In genomic region chr6:49274416-49275091, GRCm38 (mm10) we compare ENCODE assay signal across 33 mouse cellular contexts. TPM values are rescaled to one million over a fixed set of nuclear protein-coding genes. Genes with fewer than 3 reads are reported as not detected.
DNase-seq lines count a peak whose midpoint lies in the region; ATAC-seq and TF ChIP-seq lines count a peak whose summit lies in the region.
"Had no signal": no experiment of that assay in that cellular context is flagged by ENCODE, and none has a peak within 500 bp of the region (broad histone marks: within the 10 kb centered on the region; RNA-seq: fewer than 3 reads in every experiment).

No protein-coding gene starts in this region.

- no peak overlapping the region for H3K4me2 ChIP-seq in hindbrain, embryonic 11.5 days (replicated peaks; ENCODE audit: low read depth, low read length)
- H3K4me2 ChIP-seq in hindbrain, embryonic 14.5 days (replicated peaks), result no peak overlapping the region
- H3K4me2 ChIP-seq in midbrain, embryonic 11.5 days, result no peak overlapping the region
- no peak overlapping the region for H3K4me2 ChIP-seq in midbrain, embryonic 16.5 days (ENCODE audit: low read length)
- H3K4me2 ChIP-seq: embryonic facial prominence, embryonic 13.5 days; forebrain, embryonic 13.5 days; heart, embryonic 13.5 days; hindbrain, embryonic 15.5 days had no signal

- H3K9ac ChIP-seq in hindbrain, embryonic 11.5 days (ENCODE audit: low read depth, low read length), result no peak overlapping the region
- no peak overlapping the region for H3K9ac ChIP-seq in hindbrain, embryonic 14.5 days
- no peak overlapping the region for H3K9ac ChIP-seq in midbrain, embryonic 11.5 days (ENCODE audit: low read length)
- no peak overlapping the region for H3K9ac ChIP-seq in midbrain, embryonic 16.5 days (ENCODE audit: low read depth, low read length)
- peak overlapping the region; percentile 1; the same call in 1 of the 2 replicates for H3K9ac ChIP-seq in ES-Bruce4 (ENCODE audit: low read depth, poor library complexity, severe bottlenecking)
- H3K9ac ChIP-seq: embryonic facial prominence, embryonic 13.5 days; heart, embryonic 13.5 days; hindbrain, embryonic 15.5 days had no signal

- TF ChIP-seq EP300 in ES-Bruce4 (IDR thresholded peaks at IDR 0.05; ENCODE audit: insufficient read depth, low read depth, low read length), result 0 out of 2 replicates have a peak, but pooled peaks have one; percentile 8

- no peak for DNase-seq in hindbrain, embryonic 11.5 days (ENCODE audit: low spot score)
- DNase-seq in hindbrain, embryonic 14.5 days (ENCODE audit: low spot score), result no peak
- DNase-seq in midbrain, embryonic 11.5 days (ENCODE audit: low spot score, missing footprints), result peak; percentile 17
- DNase-seq in R1 (ENCODE audit: low read depth, low spot score), result peak; percentile 92
- DNase-seq in left cerebral cortex, postnatal 36 days (ENCODE audit: low spot score in 2 of 2), result no peak
- DNase-seq in right cerebral cortex, postnatal 25 days, result no peak
- DNase-seq: adrenal gland, postnatal 14 days; B cell, adult 2 months; cerebellum, adult 11 months; cerebellum, adult 8-10 months; cerebellum, postnatal 10 days; cerebellum, postnatal 36 days; embryo, embryonic 11 days; gastrocnemius, postnatal 10 days; gastrocnemius, postnatal 36 days; heart, adult 2 months; heart, postnatal 14 days; heart, postnatal 4 days; kidney, adult 2 months had no signal

- intact Hi-C loops in left cerebral cortex, postnatal 36 days (cut with DNase I), result no loop called here

- no peaks in the 10 kb centered on the region for H3K9me3 ChIP-seq in hindbrain, embryonic 11.5 days (ENCODE audit: control insufficient read depth, low read length)
- no peaks in the 10 kb centered on the region for H3K9me3 ChIP-seq in hindbrain, embryonic 14.5 days (ENCODE audit: control insufficient read depth, low read length)
- H3K9me3 ChIP-seq in midbrain, embryonic 11.5 days (ENCODE audit: control insufficient read depth, low read length), result no peaks in the 10 kb centered on the region
- H3K9me3 ChIP-seq in midbrain, embryonic 16.5 days (replicated peaks; ENCODE audit: control insufficient read depth, low read length, poor library complexity, severe bottlenecking), result no peaks in the 10 kb centered on the region
- H3K9me3 ChIP-seq in ES-Bruce4 (replicated peaks; ENCODE audit: control insufficient read depth, insufficient read depth, low read length, poor library complexity, severe bottlenecking), result peaks cover 45% of the 10 kb centered on the region
- H3K9me3 ChIP-seq: embryonic facial prominence, embryonic 10.5 days; embryonic facial prominence, embryonic 13.5 days; forebrain, embryonic 13.5 days; heart, embryonic 10.5 days; heart, embryonic 13.5 days; hindbrain, embryonic 15.5 days had no signal

- no peak overlapping the region; the same call in 1 of the 2 replicates for H3K27ac ChIP-seq in hindbrain, embryonic 11.5 days (ENCODE audit: low read depth, low read length)
- H3K27ac ChIP-seq in hindbrain, embryonic 14.5 days, result no peak overlapping the region
- H3K27ac ChIP-seq in midbrain, embryonic 11.5 days (ENCODE audit: low read depth, low read length), result no peak overlapping the region
- H3K27ac ChIP-seq in midbrain, embryonic 16.5 days (ENCODE audit: low read length), result no peak overlapping the region
- H3K27ac ChIP-seq in ES-Bruce4 (ENCODE audit: insufficient read depth, low read length), result peak overlapping the region; percentile 95
- H3K27ac ChIP-seq: embryonic facial prominence, embryonic 10.5 days; embryonic facial prominence, embryonic 13.5 days; forebrain, embryonic 13.5 days; heart, adult 2 months; heart, embryonic 10.5 days; heart, embryonic 13.5 days; hindbrain, embryonic 15.5 days had no signal

- H3K36me3 ChIP-seq in hindbrain, embryonic 11.5 days (ENCODE audit: control insufficient read depth, insufficient read depth, low read length), result no peaks in the 10 kb centered on the region
- no peaks in the 10 kb centered on the region for H3K36me3 ChIP-seq in hindbrain, embryonic 14.5 days (replicated peaks; ENCODE audit: control insufficient read depth, insufficient read depth)
- H3K36me3 ChIP-seq in midbrain, embryonic 11.5 days (ENCODE audit: control insufficient read depth, insufficient read depth, low read length), result no peaks in the 10 kb centered on the region
- H3K36me3 ChIP-seq in midbrain, embryonic 16.5 days (ENCODE audit: control insufficient read depth, insufficient read depth, low read length), result no peaks in the 10 kb centered on the region
- no peaks in the 10 kb centered on the region for H3K36me3 ChIP-seq in ES-Bruce4 (ENCODE audit: control insufficient read depth, insufficient read depth, low read length, poor library complexity, severe bottlenecking)
- H3K36me3 ChIP-seq: embryonic facial prominence, embryonic 10.5 days; embryonic facial prominence, embryonic 13.5 days; heart, embryonic 10.5 days; heart, embryonic 13.5 days; hindbrain, embryonic 15.5 days had no signal

- H3K4me3 ChIP-seq in hindbrain, embryonic 11.5 days (ENCODE audit: low read depth, low read length), result no peak overlapping the region
- no peak overlapping the region for H3K4me3 ChIP-seq in hindbrain, embryonic 14.5 days (replicated peaks; ENCODE audit: low read length)
- no peak overlapping the region for H3K4me3 ChIP-seq in midbrain, embryonic 11.5 days (ENCODE audit: low read depth, low read length)
- H3K4me3 ChIP-seq in midbrain, embryonic 16.5 days (ENCODE audit: low read depth, low read length), result no peak overlapping the region
- H3K4me3 ChIP-seq in ES-Bruce4 (ENCODE audit: low read depth, low read length), result no peak overlapping the region
- H3K4me3 ChIP-seq: embryonic facial prominence, embryonic 10.5 days; embryonic facial prominence, embryonic 13.5 days; erythroblast, embryonic 14.5 days; forebrain, embryonic 13.5 days; heart, adult 2 months; heart, embryonic 10.5 days; heart, embryonic 13.5 days; hindbrain, embryonic 15.5 days had no signal

- WGBS in hindbrain, embryonic 11.5 days, result 39% methylated on average over 8 of the region's 9 CpGs
- WGBS in hindbrain, embryonic 14.5 days, result 29% methylated on average over 9 of the region's 9 CpGs
- WGBS in midbrain, embryonic 11.5 days, result 46% methylated on average over 9 of the region's 9 CpGs
- WGBS in midbrain, embryonic 16.5 days, result 45% methylated on average over 9 of the region's 9 CpGs

- TF ChIP-seq POLR2A in ES-Bruce4 (IDR thresholded peaks at IDR 0.05; ENCODE audit: insufficient read depth, low read length), result no peak

- TF ChIP-seq CTCF in ES-Bruce4 (IDR thresholded peaks at IDR 0.05; ENCODE audit: low read depth, low read length), result no peak

- no peaks in the 10 kb centered on the region for H3K27me3 ChIP-seq in hindbrain, embryonic 11.5 days (ENCODE audit: control insufficient read depth, insufficient read depth, low read length)
- H3K27me3 ChIP-seq in hindbrain, embryonic 14.5 days (ENCODE audit: control insufficient read depth, insufficient read depth, low read length), result no peaks in the 10 kb centered on the region
- H3K27me3 ChIP-seq in midbrain, embryonic 11.5 days (ENCODE audit: control insufficient read depth, insufficient read depth, low read length), result no peaks in the 10 kb centered on the region
- H3K27me3 ChIP-seq in midbrain, embryonic 16.5 days (ENCODE audit: control insufficient read depth, insufficient read depth, low read depth, low read length), result no peaks in the 10 kb centered on the region
- no peaks in the 10 kb centered on the region for H3K27me3 ChIP-seq in ES-Bruce4 (ENCODE audit: control insufficient read depth, insufficient read depth, low read length, poor library complexity, severe bottlenecking)
- H3K27me3 ChIP-seq: CH12.LX; embryonic facial prominence, embryonic 13.5 days; forebrain, embryonic 13.5 days; heart, embryonic 13.5 days; hindbrain, embryonic 15.5 days had no signal

- H3K4me1 ChIP-seq in hindbrain, embryonic 11.5 days (replicated peaks; ENCODE audit: control insufficient read depth, insufficient read depth, low read length), result no peaks in the 10 kb centered on the region; the same call in 1 of the 2 replicates
- no peaks in the 10 kb centered on the region for H3K4me1 ChIP-seq in hindbrain, embryonic 14.5 days (replicated peaks; ENCODE audit: control insufficient read depth, insufficient read depth, low read length)
- H3K4me1 ChIP-seq in midbrain, embryonic 11.5 days (ENCODE audit: control insufficient read depth, insufficient read depth, low read length), result peaks cover 4% of the 10 kb centered on the region
- H3K4me1 ChIP-seq in midbrain, embryonic 16.5 days (ENCODE audit: control insufficient read depth, insufficient read depth, low read length), result no peaks in the 10 kb centered on the region
- no peaks in the 10 kb centered on the region for H3K4me1 ChIP-seq in ES-Bruce4 (ENCODE audit: control insufficient read depth, insufficient read depth, low read length)
- H3K4me1 ChIP-seq: embryonic facial prominence, embryonic 13.5 days; heart, embryonic 10.5 days; heart, embryonic 13.5 days; hindbrain, embryonic 15.5 days had no signal

- ATAC-seq in hindbrain, embryonic 11.5 days (ENCODE audit: low FRiP score), result peak; percentile 38; the same call in 1 of the 2 replicates
- no peak for ATAC-seq in hindbrain, embryonic 14.5 days (ENCODE audit: low FRiP score)
- no peak for ATAC-seq in midbrain, embryonic 11.5 days (ENCODE audit: low FRiP score)
- ATAC-seq in midbrain, embryonic 16.5 days, result no peak
- ATAC-seq: forebrain, embryonic 13.5 days; forebrain, embryonic 16.5 days; inflammation-experienced regulatory T-cells, adult 6 months; intestine, embryonic 16.5 days had no signal

RNA-seq across cellular contexts. Expression of gene Tra2a, which starts 10.7 kb away (rescaled TPM):
- 56.7 and 82.9 TPM in 2 replicates for polyA plus RNA-seq in hindbrain, embryonic 11.5 days (2014; fragmentation: Nextera tagmentation; extraction: Ambion mirVana)
- 42.3 and 44.5 TPM in 2 replicates for polyA plus RNA-seq in hindbrain, embryonic 14.5 days (2014; fragmentation: Nextera tagmentation; extraction: Ambion mirVana)
- 57.6 and 61.2 TPM in 2 replicates for polyA plus RNA-seq in midbrain, embryonic 11.5 days (2014; fragmentation: Nextera tagmentation; extraction: Ambion mirVana)
- 105 and 141 TPM in 2 replicates for polyA plus RNA-seq in midbrain, embryonic 16.5 days (2015; fragmentation: Nextera tagmentation; extraction: Ambion mirVana)
- polyA plus RNA-seq in ES-Bruce4 (2011; ENCODE audit: insufficient read depth, insufficient read length, low read depth, missing spikeins), result 312 and 328 TPM in 2 replicates
- 10 to 100 TPM; 51.1 to 86.5 TPM for total RNA-seq in left cerebral cortex, postnatal 36 days (2021)

RNA-seq across cellular contexts. Expression of gene Ccdc126, which starts 44.5 kb away (rescaled TPM):
- polyA plus RNA-seq in hindbrain, embryonic 11.5 days (2014; fragmentation: Nextera tagmentation; extraction: Ambion mirVana), result 8.0 and 8.5 TPM in 2 replicates
- polyA plus RNA-seq in hindbrain, embryonic 14.5 days (2014; fragmentation: Nextera tagmentation; extraction: Ambion mirVana), result 11.0 and 11.2 TPM in 2 replicates
- polyA plus RNA-seq in midbrain, embryonic 11.5 days (2014; fragmentation: Nextera tagmentation; extraction: Ambion mirVana), result 6.4 and 7.6 TPM in 2 replicates
- polyA plus RNA-seq in midbrain, embryonic 16.5 days (2015; fragmentation: Nextera tagmentation; extraction: Ambion mirVana), result 10.5 and 11.5 TPM in 2 replicates
- 4.0 and 4.2 TPM in 2 replicates for polyA plus RNA-seq in ES-Bruce4 (2011; ENCODE audit: insufficient read depth, insufficient read length, low read depth, missing spikeins)
- total RNA-seq in left cerebral cortex, postnatal 36 days (2021), result 10 to 100 TPM in 1 of 2 experiments, 1 to 10 TPM in 1; 9.3 to 10.3 TPM
- polyA plus RNA-seq: erythroblast, embryonic 14.5 days had no signal

RNA-seq across cellular contexts. Expression of gene Igf2bp3, which starts 59.8 kb away (rescaled TPM):
- polyA plus RNA-seq in hindbrain, embryonic 11.5 days (2014; fragmentation: Nextera tagmentation; extraction: Ambion mirVana), result 132 and 133 TPM in 2 replicates
- polyA plus RNA-seq in hindbrain, embryonic 14.5 days (2014; fragmentation: Nextera tagmentation; extraction: Ambion mirVana), result 25.4 and 30.4 TPM in 2 replicates
- polyA plus RNA-seq in midbrain, embryonic 11.5 days (2014; fragmentation: Nextera tagmentation; extraction: Ambion mirVana), result 145 and 155 TPM in 2 replicates
- 17.1 and 24.0 TPM in 2 replicates for polyA plus RNA-seq in midbrain, embryonic 16.5 days (2015; fragmentation: Nextera tagmentation; extraction: Ambion mirVana)
- 78.2 and 85.8 TPM in 2 replicates for polyA plus RNA-seq in ES-Bruce4 (2011; ENCODE audit: insufficient read depth, insufficient read length, low read depth, missing spikeins)
- under 1 TPM in 1 of 2 experiments, not detected in 1; 0.07 TPM for total RNA-seq in left cerebral cortex, postnatal 36 days (2021)
- total RNA-seq: heart, adult 2 months had no signal
- polyA plus RNA-seq: cortical plate, adult 2 months; heart, adult 2 months had no signal

Comparison
In these comparisons a context has a peak if more than half of its experiments do, and no peak if none do; other contexts are left out.
1. DNase-seq: peak in midbrain, embryonic 11.5 days (single experiment) and R1 (single experiment); none in hindbrain, embryonic 11.5 days (single experiment), hindbrain, embryonic 14.5 days (single experiment), left cerebral cortex, postnatal 36 days (0 of 2) and right cerebral cortex, postnatal 25 days (single experiment).